20 mouse cellular contexts compared by ENCODE assay signal in the genomic region with DNA sequence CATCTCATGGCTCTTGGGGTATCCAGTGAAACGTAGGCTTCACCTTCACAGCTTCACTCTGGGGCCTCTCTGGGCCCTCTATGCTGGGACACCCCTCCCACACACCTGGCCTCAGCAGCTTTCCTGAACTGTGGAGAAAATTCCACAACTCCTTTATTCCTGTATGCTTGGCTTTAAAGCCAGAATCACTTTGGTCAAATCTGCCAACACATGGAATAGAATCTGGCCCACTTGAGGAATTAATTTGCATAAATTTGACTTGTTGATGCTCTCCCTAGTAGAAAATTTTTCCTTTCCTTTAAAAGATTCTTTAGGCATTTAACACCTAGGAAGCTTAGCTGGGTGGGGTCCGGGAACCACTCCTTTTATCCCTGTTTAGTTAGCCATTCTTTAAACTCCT. TPM values are rescaled to one million over a fixed set of nuclear protein-coding genes. Genes with fewer than 3 reads are reported as not detected.
A peak's percentile ranks its signal among the peaks of the same experiment; 100 is the strongest.
DNase-seq lines count a peak whose midpoint lies in the region; ATAC-seq lines count a peak whose summit lies in the region.
"Had no signal": no experiment of that assay in that cellular context is flagged by ENCODE, and none has a peak within 500 bp of the region (broad histone marks: within the 10 kb centered on the region; RNA-seq: fewer than 3 reads in every experiment).

No protein-coding gene starts in this region.

- no peak overlapping the region for H3K4me3 ChIP-seq in kidney, embryonic 14.5 days (ENCODE audit: low read length)
- H3K4me3 ChIP-seq: embryonic facial prominence, embryonic 10.5 days; embryonic facial prominence, embryonic 12.5 days; forebrain, embryonic 12.5 days had no signal

- H3K36me3 ChIP-seq in kidney, embryonic 14.5 days (ENCODE audit: control insufficient read depth, insufficient read depth, low read length) = peaks cover 8% of the 10 kb centered on the region; the same call in 1 of the 2 replicates

- DNase-seq in frontal cortex, postnatal 25 days (ENCODE audit: low spot score in 2 of 2) = no peak
- DNase-seq in brain, adult 2 months (ENCODE audit: low read depth, low spot score) = peak; percentile 61
- no peak for DNase-seq in embryo, embryonic 9.5 days (ENCODE audit: extremely low spot score)
- DNase-seq: adrenal gland, adult 8-10 months; adrenal gland, postnatal 14 days; adrenal gland, postnatal 36 days; cerebellum, adult 18-20 months; cerebellum, adult 8-10 months; cerebellum, adult 9-11 months; cerebellum, postnatal 14 days; cerebellum, postnatal 36 days; embryo, embryonic 11 days had no signal

- ATAC-seq in frontal cortex, adult (ENCODE audit: low TSS enrichment) = peak; percentile 96
- no peak for ATAC-seq in kidney, embryonic 14.5 days (ENCODE audit: low FRiP score, low TSS enrichment)
- ATAC-seq: activated CD4-positive, CD25-positive, alpha-beta regulatory T cell, adult 4 months; forebrain, embryonic 14.5 days; forebrain, embryonic 16.5 days had no signal

- no peaks in the 10 kb centered on the region for H3K4me1 ChIP-seq in kidney, embryonic 14.5 days (ENCODE audit: control insufficient read depth, insufficient read depth, low read length)
- H3K4me1 ChIP-seq: embryonic facial prominence, embryonic 10.5 days; embryonic facial prominence, embryonic 12.5 days; forebrain, embryonic 12.5 days had no signal

- H3K27me3 ChIP-seq in kidney, embryonic 14.5 days (ENCODE audit: control insufficient read depth, insufficient read depth, low read length) = no peaks in the 10 kb centered on the region
- H3K27me3 ChIP-seq: embryonic facial prominence, embryonic 12.5 days; forebrain, embryonic 12.5 days had no signal

- peaks cover 8% of the 10 kb centered on the region; the same call in 1 of the 2 replicates for H3K9me3 ChIP-seq in kidney, embryonic 14.5 days (ENCODE audit: control insufficient read depth, low read length)

- H3K4me2 ChIP-seq in kidney, embryonic 14.5 days (replicated peaks; ENCODE audit: low read depth, low read length) = no peak overlapping the region
- H3K4me2 ChIP-seq: embryonic facial prominence, embryonic 12.5 days; forebrain, embryonic 12.5 days had no signal

- H3K27ac ChIP-seq in kidney, embryonic 14.5 days (ENCODE audit: low read depth, low read length) = no peak overlapping the region
- H3K27ac ChIP-seq: embryonic facial prominence, embryonic 10.5 days; embryonic facial prominence, embryonic 12.5 days; forebrain, embryonic 12.5 days had no signal

- no peak overlapping the region for H3K9ac ChIP-seq in kidney, embryonic 14.5 days (ENCODE audit: low read depth, low read length)
- H3K9ac ChIP-seq: embryonic facial prominence, embryonic 12.5 days; forebrain, embryonic 12.5 days had no signal

- 92% methylated on average over 2 of the region's 2 CpGs for WGBS in kidney, embryonic 14.5 days

RNA-seq across cellular contexts. Expression of a gene that starts 21.3 kb away (rescaled TPM):
- 8.6 and 11.2 TPM in 2 replicates for polyA plus RNA-seq in kidney, embryonic 14.5 days (2014; fragmentation: Nextera tagmentation; extraction: Ambion mirVana)

RNA-seq across cellular contexts. Expression of a gene that starts 47.8 kb away (rescaled TPM):
- 21.6 and 28.8 TPM in 2 replicates for polyA plus RNA-seq in kidney, embryonic 14.5 days (2014; fragmentation: Nextera tagmentation; extraction: Ambion mirVana)
